Mouse (Mus musculus): ENCODE results near the gene Mrpl24. TPM values are rescaled to one million over a fixed set of nuclear protein-coding genes. Genes with fewer than 3 reads are reported as not detected.

Mrpl24 gene
- polyA plus RNA-seq (2021; fragmentation: Nextera tagmentation), result 66.0 and 75.7 TPM in 2 replicates
- long read RNA-seq, experiment 1, transcript Mrpl24-202 (6 exons, 1,339 nt), result major isoform, 63 of 97 reads
- long read RNA-seq, experiment 1, transcript Mrpl24-204 (6 exons, 1,115 nt), result minor isoform, 7 of 97 reads
- long read RNA-seq, experiment 1, transcript Mrpl24-201 (6 exons, 1,226 nt), result minor isoform, 16 of 97 reads
- long read RNA-seq, experiment 1, partial matches to known transcripts, result 0 of 97 reads
- long read RNA-seq, experiment 1, other reads (novel, unspliced or antisense), result 7 of 97 reads
- long read RNA-seq, experiment 2, transcript Mrpl24-201 (6 exons, 1,226 nt), result minor isoform, 24 of 97 reads
- long read RNA-seq, experiment 2, transcript Mrpl24-204 (6 exons, 1,115 nt), result minor isoform, 7 of 97 reads
- long read RNA-seq, experiment 2, transcript Mrpl24-202 (6 exons, 1,339 nt), result major isoform, 53 of 97 reads
- long read RNA-seq, experiment 2, partial matches to known transcripts, result 7 of 97 reads
- long read RNA-seq, experiment 2, other reads (novel, unspliced or antisense), result 3 of 97 reads

DNA sequence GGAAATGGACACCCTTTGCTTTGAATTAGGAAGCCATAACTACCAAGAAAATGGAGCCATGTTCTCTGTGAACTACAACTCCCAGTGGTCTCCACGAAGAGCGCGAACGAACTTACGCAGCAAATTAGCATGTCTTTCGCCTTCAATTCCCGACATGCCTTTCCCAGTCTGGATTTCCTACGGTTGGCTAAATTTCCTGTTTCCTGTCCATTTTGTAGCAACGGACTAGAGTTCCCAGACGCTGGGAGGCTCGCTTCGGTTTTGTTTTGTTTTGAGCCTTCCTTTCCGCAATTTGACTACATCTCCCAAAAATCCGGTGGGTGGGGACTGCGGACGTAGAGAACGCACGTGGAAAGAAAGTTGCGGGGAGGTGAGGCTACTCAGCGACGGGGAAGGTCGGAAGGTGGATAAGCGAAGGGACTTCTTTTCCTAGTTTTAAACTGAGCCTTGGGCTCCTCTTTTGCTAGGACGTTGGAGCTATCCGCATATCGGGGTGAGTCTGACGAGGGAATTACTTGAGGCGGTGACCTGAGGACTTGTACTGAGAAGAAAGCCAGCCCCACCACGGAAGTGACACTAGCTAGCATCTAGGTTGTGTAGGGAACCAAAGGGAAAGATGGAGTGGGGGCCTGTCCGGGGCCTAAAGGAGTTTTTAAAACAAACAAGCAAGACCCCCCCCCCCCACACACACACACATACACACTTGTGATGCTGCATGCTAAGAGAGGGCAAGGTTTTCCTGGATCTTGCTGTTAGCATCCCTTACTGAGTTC lies at the start of gene Mrpl24:
Mrpl24 (plus strand) TSS at position 171 of the 773 bp plus-strand sequence.

DNA sequence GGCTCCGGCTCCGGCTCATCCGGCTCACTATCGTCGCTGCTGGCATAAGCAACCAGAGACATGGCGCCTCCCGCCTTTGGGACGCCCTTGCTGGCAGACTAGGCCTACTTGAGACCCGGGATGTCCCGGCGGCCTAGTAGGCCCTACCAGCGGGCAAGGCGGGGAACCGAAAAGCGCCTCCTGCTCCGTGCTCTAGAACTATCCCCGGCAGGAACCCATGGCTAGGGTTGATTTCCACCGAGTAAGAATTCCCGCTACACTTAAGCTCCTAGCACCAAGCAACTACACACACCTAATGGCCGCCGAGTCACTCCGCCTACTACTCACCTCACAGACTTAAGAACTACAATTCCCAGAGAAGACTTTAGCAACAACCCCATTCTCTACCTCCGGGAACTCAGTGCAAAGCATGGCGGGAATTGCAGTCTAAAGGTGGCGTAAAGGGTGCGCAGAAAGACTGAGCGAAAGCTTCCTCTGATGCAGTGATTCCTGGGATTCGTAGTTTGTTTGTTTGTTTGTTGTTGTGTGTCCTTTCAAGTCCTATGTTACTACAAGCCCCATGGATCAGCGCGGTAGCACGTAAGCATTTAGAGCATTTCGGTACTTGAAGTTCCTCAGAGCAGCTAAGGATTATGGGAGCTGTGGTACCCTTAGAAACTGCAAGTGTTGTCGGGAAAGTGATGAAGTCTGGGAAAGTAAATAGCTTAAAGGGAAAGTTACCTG lies 33.9 kb upstream of the Mrpl24 start, which contains the start of gene Prcc:
Prcc (minus strand) TSS at position 328 of the 723 bp plus-strand sequence.

DNA sequence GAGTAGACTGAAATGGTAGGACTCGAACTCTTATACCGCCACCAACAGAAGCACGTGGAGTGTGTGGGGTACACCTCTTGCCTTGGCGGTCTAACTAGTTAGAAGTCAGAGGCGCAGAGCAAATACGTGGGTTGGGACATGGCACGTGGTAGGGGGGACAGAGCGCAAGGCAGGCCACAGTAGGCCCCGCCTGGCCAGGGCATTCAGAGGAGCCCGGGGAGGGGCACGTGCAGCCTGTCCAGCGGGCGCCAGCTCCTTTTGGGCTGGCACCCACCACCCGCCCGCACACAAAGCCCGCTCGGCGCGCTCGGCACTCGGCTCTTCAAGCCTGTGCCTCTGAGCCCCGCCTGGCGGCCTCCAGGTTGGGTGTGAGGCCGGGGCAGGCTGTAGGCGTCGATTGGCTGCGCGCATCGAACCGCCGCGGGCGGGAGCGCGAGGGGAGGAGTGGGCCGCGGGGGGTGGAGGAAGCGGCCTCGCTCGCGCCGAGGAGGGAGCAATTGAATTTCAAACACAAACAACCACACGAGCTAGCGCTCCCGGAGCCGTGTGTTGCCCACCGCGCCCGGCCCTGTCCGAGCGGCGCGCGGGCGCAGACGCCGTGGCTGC lies 13.3 kb upstream of the Mrpl24 start, which contains the start of gene Hdgf:
Hdgf (plus strand) TSS at position 442 of the 606 bp plus-strand sequence.

DNA sequence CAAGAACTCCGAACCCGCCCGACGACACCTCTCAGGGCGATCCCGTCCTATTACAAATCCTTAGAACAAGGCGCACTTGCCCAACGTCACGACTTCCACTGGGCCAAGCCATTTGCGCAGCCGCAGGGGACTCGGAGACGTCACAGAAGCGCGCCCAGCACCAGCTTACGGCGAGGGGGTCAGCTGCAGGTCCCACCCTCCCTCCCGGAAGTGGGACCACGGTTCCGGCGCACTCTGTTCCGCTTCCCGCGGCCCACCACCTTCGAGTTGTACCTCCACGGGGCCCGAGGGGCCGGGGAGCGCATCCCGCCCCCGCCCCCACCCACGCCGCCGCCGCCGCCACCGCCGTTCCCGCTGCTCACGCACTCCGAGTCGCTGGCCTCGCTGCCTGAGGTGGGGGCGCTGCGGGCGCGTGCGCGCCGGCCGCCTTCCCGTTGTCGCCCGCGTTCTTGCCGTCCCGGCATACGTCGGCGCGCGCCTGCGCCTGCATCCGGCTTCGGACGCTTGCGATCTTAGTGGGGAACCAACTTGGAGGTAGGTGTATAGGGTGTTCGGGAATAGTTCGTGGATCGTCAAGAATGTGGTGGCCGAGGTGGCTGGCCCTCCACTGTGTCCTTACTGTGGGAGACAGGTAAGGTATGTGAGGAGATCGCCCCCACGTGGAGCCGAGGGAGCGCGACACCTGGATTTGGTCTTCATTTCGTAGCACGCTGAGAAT lies 10.9 kb downstream of the Mrpl24 start, which contains the start of the genes Isg20l2 and Rrnad1:
Isg20l2 (plus strand) TSS at position 237 of the 718 bp plus-strand sequence.
Rrnad1 (minus strand) TSS at position 640 of the 718 bp plus-strand sequence.

DNA sequence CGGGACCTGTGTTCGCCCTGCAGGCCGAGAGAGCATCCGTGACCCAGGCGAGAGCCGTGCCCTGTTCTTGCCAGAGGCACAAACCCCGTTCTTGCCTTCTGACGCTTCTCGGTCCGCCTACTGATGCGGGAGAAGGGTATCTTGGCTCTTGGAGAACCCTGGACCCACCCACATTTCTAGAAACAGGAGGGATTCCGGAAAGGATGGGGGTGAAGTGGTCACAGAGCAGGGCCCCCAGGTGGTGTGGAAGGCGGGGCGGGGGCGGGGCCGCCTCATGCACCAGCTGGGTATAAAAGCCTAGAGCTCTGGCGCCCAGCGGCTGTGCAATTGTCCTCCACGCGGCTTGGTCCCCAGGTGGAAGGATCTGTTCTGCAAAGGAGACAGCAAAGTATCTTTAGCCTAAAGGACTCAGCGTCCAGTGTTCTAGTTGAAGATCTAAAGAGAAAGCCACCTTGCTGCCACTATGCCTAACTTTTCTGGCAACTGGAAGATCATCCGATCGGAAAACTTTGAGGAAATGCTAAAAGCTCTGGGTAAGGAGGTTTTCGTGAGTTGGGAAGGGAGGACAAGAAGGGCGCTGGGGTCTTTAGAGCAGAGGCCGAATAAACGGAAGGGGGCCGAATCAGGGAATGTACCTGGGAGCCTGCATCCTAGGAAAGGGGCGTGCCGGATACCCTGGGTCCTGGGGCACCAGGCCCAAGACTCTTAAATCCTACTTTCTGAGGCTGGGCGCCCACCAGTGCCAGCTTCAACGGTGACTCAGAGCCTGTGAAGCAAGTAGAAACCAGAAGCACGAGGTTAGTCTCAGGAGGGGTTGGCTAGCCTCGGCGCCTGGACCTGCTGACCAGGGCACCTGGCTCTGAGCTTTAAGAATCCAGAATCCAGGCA lies 29.3 kb downstream of the Mrpl24 start, which contains the start of gene Crabp2:
Crabp2 (plus strand) TSS at position 289 of the 888 bp plus-strand sequence.

DNA sequence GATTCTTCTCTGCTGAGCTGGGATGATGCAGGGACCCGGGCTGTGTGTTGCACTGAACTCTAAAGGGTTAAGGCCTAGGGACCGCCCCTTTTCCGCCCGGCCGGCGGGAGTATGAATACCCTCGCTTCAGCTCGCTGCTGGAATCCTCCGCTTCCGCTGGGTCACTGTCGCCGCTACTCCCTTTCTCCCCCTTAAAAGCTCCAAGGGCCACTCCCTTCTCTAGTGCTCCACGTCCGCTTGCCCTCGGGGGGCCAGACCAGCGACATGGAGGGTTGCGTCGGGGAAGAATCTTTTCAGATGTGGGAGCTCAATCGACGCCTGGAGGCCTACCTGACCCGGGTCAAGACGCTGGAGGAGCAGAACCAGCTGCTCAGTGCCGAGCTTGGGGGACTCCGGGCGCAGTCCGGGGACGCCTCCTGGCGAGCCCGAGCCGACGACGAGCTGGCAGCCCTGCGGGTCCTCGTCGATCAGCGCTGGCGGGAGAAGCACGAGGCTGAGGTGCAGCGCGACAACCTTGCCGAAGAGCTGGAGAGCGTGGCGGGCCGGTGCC lies 51.7 kb downstream of the Mrpl24 start, which contains the start of gene Nes:
Nes (plus strand) TSS at position 140 of the 550 bp plus-strand sequence.

Other genes starting within 250 kb of the Mrpl24 start
- 0.08 and 0.34 TPM in 2 replicates for gene Lrrc71, start 170.9 kb upstream of the Mrpl24 start, polyA plus RNA-seq (2021; fragmentation: Nextera tagmentation)
- 0.72 and 1.2 TPM in 2 replicates for gene Ntrk1, start 124.3 kb upstream of the Mrpl24 start, polyA plus RNA-seq (2021; fragmentation: Nextera tagmentation)
- 0.21 and 0.27 TPM in 2 replicates for gene Insrr, start 122.6 kb upstream of the Mrpl24 start, polyA plus RNA-seq (2021; fragmentation: Nextera tagmentation)
- 2.9 and 3.4 TPM in 2 replicates for gene Pear1, start 95.2 kb upstream of the Mrpl24 start, polyA plus RNA-seq (2021; fragmentation: Nextera tagmentation)
- gene Sh2d2a, start 72.8 kb upstream of the Mrpl24 start, polyA plus RNA-seq (2021; fragmentation: Nextera tagmentation), result not detected in 2 replicates
- 4.0 and 5.3 TPM in 2 replicates for gene Prcc, start 33.9 kb upstream of the Mrpl24 start, polyA plus RNA-seq (2021; fragmentation: Nextera tagmentation)
- gene Hdgf, start 13.2 kb upstream of the Mrpl24 start, polyA plus RNA-seq (2021; fragmentation: Nextera tagmentation), result 78.2 and 136 TPM in 2 replicates
- gene Isg20l2, start 10.8 kb downstream of the Mrpl24 start, polyA plus RNA-seq (2021; fragmentation: Nextera tagmentation), result 3.2 and 5.5 TPM in 2 replicates
- gene Rrnad1, start 11.2 kb downstream of the Mrpl24 start, polyA plus RNA-seq (2021; fragmentation: Nextera tagmentation), result 8.7 and 9.4 TPM in 2 replicates
- 12.9 and 20.4 TPM in 2 replicates for gene Crabp2, start 29.2 kb downstream of the Mrpl24 start, polyA plus RNA-seq (2021; fragmentation: Nextera tagmentation)
- 0.83 and 1.5 TPM in 2 replicates for gene Nes, start 51.6 kb downstream of the Mrpl24 start, polyA plus RNA-seq (2021; fragmentation: Nextera tagmentation)
- 169 and 175 TPM in 2 replicates for gene Bcan, start 80.7 kb downstream of the Mrpl24 start, polyA plus RNA-seq (2021; fragmentation: Nextera tagmentation)
- 14.7 and 18.6 TPM in 2 replicates for gene Hapln2, start 108.1 kb downstream of the Mrpl24 start, polyA plus RNA-seq (2021; fragmentation: Nextera tagmentation)
- 17.8 and 18.1 TPM in 2 replicates for gene Gpatch4, start 123.6 kb downstream of the Mrpl24 start, polyA plus RNA-seq (2021; fragmentation: Nextera tagmentation)
- 203 and 228 TPM in 2 replicates for gene Naxe, start 139.0 kb downstream of the Mrpl24 start, polyA plus RNA-seq (2021; fragmentation: Nextera tagmentation)
- gene Ttc24, start 158.8 kb downstream of the Mrpl24 start, polyA plus RNA-seq (2021; fragmentation: Nextera tagmentation), result not detected in 2 replicates
- gene Iqgap3, start 162.5 kb downstream of the Mrpl24 start, polyA plus RNA-seq (2021; fragmentation: Nextera tagmentation), result 0.18 and 0.29 TPM in 2 replicates
- 21.3 and 112 TPM in 2 replicates for gene Mef2d, start 222.9 kb downstream of the Mrpl24 start, polyA plus RNA-seq (2021; fragmentation: Nextera tagmentation)

Measured in left cerebral cortex, adult 6 months (tissue).